Mouse (Mus musculus): Measurements from ENCODE around the gene Ccnt1.

DNA sequence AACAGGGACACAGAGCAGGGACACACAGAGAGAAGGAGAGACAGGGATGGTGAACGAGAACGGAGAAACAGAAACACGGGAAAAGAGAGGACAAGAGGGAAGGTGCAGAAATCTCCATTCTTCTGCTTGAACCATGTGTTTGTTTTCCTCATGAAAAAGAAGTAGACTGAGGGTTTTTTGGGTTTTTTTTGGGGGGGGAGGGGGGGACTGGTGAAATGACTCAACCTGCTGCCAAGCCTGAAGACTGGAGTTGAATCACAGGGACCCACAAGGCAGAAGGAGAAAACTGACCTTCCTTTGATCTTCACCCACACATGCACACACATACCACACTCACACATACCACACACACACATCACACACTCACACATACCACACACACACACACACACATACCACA, 67.4 kb downstream of the Ccnt1 start:
- TF ChIP-seq CHD2 (IDR thresholded peaks at IDR 0.05; ENCODE audit: low read depth, low read length) (no peak), MAFK (IDR thresholded peaks at IDR 0.05; ENCODE audit: insufficient read depth, low read depth, low read length) (no peak), ZNF384 (IDR thresholded peaks at IDR 0.05; ENCODE audit: low read depth, low read length) (no peak), ZC3H11A (IDR thresholded peaks at IDR 0.05; ENCODE audit: borderline replicate concordance, low read depth, low read length) (no peak), HCFC1 (IDR thresholded peaks at IDR 0.05; ENCODE audit: borderline replicate concordance, insufficient read depth, low read length) (no peak)

Measured in ES-E14 (cell line).